Mouse (Mus musculus) neural tube, embryonic 10.5 days (tissue): ENCODE data around the gene Col11a2.

Experiments
- DNase-seq: peaks from one replicate; pipeline ENCODE4 v3.0.0-alpha.2; 2017; ENCODE audit warnings: low spot score; ENCODE audit errors: extremely low spot score

Col11a2 gene

DNA sequence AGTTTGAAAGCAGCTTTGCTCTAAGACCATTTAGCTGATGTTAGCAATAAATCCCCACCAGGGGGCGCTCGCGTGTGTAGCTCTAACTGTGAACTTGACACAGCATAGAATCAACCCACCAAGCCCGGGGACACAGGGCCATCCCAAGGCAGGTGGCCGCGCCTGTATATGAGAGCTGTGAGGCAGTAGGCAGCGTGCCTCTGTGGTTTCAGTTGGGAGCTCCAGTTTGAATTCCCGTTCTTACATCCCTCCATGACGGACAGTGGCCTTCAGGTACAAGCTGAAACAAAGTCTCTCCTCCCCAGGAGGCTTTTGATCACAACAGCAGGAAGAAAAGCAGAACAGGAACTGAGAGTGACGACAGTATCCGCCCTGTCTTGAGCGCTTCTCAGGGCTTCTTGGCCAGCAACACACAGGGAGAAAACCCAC lies 62.4 kb downstream of the Col11a2 start:
- DNase-seq, result peak; percentile 94

DNA sequence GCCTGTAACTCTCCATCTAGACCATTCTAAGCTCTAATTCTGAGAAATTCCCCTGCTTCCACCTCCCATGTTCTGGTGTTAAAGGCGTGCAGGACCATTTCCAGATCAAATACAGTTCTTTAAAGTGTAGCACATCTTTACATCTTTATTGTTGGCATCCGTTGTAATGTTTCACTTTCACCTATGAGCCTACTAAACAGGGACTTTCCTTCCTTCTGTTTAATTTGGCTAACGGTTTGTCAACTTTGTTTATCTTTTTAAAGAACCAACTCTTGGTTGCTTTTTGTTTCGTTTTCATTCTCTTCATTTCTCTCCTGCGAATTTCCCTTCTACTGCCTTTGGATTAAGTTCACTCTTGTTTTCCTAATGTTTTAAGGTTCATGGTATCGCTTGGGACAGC lies 63.6 kb downstream of the Col11a2 start:
- DNase-seq, result no peak

DNA sequence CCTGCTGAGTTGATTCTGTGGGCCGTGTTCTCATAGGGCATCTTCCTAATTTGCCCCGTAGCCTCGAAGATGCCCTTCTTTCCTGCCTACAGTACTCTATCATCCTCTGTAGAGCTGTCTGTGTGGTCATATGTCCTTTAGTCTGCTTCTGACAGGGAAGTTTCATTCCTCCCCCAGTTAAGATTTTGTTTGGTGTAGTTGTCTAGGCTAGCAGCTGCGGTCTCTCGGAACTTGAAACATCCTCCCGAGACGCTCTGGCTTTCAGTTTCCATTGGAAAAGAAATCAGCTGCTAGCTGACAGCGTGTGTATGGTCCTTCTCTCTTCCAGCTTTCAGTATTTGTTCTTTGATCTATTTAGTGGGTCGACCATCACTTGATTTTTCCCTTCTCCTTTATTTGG lies 65.6 kb downstream of the Col11a2 start:
- no peak for DNase-seq

DNA sequence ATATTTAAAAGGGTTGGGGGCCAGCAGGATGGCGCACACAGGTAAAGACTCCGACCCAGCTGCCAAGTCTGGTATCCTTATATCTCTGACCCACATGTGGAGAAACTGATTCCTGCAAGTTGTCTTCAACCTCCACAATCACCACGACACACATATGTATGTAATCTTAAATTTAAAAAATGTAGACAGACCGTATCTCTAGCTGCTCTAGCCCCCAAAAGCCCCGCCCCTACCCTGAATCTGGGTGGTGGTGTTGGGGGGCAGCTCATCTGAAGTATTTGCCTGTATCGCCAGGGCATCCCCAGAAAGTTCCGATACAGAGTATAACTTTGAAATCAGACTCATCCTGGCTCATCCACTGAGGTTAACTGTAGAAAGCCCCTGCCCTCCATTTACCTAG lies 67.3 kb downstream of the Col11a2 start:
- no peak for DNase-seq

DNA sequence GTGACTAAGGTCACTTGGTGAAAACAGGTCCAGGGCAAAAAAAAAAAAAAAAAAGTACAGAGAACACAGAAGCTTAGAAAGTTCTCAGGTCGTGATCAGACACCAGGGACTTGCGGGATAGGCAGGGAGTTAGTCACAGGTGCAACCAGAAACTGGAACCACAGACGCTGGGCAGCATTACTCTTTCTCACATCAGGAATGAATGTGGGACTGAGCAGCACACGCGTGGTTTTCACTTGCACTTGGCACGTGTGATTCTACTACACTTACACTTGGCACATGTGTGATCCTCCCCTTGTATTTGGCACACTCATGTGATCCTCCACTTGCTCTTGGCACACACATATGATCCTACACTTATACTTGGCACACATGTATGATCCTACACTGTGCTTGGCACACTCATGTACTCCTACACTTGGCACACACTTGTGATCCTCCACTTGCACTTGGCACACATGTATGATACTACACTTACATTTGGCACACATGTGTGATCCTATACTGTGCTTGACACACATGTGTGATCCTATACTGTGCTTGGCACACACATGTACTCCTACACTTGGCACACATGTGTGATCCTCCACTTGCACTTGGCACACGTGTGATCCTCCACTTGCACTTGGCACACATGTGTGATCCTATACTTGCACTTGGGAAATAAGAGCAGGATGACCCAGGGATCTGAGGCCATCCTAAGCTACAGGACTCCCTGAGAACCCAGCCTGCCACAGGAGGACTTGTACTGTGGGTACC lies 68.1 kb downstream of the Col11a2 start:
- DNase-seq, result no peak

DNA sequence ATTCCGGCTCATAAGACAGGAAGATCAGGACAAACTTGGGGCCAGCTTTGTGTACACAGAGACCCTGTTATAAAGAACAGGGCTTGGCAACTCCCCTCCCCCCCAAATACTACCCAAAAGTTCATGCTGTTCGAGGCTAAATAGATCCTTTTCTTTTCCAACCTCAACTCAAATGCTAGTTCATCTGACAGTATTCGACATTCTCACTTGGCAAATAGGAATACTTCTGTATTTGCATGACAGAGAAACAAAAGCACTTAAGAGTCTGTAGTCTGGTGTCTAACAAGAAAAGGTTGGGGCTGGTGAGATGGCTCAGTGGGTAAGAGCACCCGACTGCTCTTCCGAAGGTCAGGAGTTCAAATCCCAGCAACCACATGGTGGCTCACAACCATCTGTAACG lies 69.2 kb downstream of the Col11a2 start:
- no peak for DNase-seq

DNA sequence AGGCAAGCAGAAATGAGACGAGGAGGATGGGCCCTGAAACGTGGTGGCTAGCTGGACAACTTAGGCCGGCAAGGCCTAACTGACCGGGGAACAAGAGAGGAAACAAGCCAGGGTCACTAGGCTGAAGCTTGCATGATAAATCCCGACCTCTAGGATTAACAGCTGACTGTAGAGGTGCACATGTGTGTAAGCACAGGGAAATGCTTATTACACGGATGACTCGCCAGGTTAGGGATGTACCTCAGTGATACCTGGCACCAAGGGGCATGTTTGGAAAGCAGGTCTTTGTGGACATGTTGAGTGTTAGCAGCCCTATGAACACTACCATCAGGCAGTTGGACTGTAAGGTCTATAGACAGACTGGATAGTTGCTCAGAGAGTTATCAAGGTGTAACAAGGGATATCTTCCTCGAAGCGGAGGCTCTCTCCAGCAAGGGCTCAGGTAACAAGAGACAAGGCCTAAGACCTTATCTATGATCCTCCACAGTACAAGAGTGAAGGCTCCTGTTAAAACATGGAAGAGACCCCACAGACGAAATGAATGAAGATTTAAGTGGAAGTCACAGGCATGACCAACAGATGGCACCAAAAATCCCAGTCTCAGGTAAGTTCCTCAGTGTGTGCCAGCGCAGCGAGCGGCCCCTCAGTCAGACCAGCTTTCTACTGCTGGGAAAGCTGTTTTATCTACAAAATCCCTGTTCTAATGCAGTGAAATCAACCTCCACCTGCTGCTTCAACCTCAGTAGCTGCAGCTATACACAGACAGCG lies 70.0 kb downstream of the Col11a2 start:
- DNase-seq, result no peak

DNA sequence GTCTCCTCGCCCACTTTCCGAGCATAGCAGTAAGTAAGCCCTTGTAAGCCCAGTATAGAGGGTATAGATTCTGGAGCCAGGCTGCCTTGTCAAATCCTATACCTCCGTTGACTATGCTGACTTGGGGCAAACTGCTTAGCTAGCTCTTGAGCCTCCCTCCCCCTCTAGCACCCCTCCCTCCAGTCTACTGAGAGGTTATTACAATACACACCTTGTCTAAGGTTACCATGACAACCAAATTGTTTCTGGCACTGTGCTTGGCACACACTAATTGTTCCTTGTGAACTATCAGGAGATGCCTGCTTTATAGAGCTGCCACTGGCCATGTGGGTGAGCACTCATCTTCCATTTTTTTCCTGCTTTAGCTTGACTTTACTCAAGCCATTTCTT lies 70.6 kb downstream of the Col11a2 start:
- no peak for DNase-seq

DNA sequence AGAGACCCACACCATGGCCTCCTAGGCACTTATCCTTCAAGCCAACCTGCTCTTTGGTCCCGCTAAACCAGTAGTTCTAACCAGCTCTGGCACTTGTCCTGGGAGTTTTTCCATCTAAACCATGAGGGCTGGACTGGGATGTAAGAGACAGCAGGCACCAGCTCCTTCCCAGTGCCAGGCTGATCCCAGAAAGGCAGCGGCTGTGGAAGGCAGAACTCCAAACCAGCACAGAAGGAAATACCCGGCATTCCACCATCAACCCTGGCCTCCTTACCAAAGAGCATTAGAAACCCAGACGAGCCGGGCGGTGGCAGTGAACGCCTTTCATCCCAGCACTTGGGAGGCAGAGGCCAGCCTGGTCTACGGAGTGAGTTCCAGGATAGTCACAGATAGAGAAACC lies 71.1 kb downstream of the Col11a2 start:
- no peak for DNase-seq

DNA sequence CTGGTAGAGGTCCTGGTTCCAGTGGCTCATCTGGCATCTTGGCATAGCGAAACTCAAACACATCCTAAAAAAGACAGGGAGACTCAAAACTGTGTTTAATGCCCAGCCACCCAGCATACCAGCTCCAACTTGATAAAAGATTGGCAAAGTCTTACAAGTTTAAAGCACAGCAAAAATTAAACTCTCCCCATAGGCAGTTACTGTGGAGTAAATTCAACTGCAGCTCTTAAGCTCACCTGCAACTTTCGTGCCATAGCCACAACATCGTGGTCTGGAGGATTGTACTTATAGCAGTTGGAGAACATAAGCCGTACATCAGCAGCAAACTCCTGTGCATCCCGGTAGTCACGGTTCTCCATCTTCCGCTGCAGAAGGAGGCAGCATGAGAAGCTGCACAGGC lies 74.9 kb downstream of the Col11a2 start:
- no peak for DNase-seq
